Mouse (Mus musculus): ENCODE results near the gene Ccdc130. TPM values are rescaled to one million over a fixed set of nuclear protein-coding genes. Genes with fewer than 3 reads are reported as not detected.

The Ccdc130 gene
- polyA plus RNA-seq, 1 experiment from 2014 or later, result 23.3 TPM

- Histone ChIP-seq H3K9me3 (ENCODE audit: control insufficient read depth, low read length) (no peaks in the 10 kb centered on the region), H3K27ac (ENCODE audit: low read depth, low read length) (no peak overlapping the region), H3K9ac (ENCODE audit: low read length) (no peak overlapping the region), H3K4me2 (no peak overlapping the region), H3K27me3 (ENCODE audit: control insufficient read depth, insufficient read depth, low read length) (no peaks in the 10 kb centered on the region), H3K4me3 (ENCODE audit: low read depth, low read length) (no peak overlapping the region), H3K36me3 (ENCODE audit: control insufficient read depth, insufficient read depth, low read length) (peaks cover 25% of the 10 kb centered on the region), H3K4me1 (ENCODE audit: control insufficient read depth, insufficient read depth, low read length) (peaks cover 9% of the 10 kb centered on the region)
- DNase-seq (ENCODE audit: low spot score, missing footprints), result no peak
- no peak for ATAC-seq (ENCODE audit: low FRiP score)
- 73% methylated on average over 17 of the region's 17 CpGs for WGBS
Observed at GRCm38 (mm10) chr8:84230735-84231134, 39.4 kb downstream of the Ccdc130 start.

DNA sequence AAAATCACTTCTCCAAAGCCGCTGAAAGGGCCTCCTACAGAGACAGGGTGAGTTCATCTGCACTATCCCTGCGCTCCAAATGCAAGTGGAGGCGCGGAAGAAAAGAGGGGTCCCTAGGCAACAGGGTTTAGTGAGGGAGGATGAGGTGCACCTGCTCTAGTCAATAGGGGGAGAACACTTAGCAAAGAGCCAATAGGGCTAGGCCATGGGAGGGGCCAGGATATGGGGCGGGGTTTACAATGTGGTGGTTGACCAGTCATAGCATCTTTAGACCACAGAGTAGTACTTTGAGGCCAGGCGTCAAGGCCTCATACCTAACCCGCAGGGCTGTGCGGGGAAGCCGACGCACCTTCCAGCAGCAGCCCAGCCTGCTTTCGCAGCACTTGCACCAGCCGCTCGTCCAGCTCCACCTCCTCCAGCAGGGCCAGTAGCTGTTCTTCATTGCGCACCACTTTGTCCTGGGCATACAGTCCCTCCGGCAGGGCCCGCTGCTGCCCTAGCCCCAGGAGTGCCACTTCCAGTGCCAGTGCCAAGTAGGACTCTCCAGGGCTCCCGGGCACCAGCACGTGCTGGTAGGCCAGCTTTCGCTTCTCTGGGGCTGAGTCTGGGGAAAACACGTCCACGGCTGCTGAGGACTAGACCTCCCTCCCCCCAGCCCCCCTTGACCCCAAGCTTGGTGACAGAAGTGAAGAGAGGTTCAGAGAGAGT, 46.7 kb downstream of the Ccdc130 start:
- ATAC-seq (ENCODE audit: low FRiP score) (no peak), DNase-seq (ENCODE audit: low spot score, missing footprints) (no peak)
- Histone ChIP-seq H3K9me3 (ENCODE audit: control insufficient read depth, low read length) (no peaks in the 10 kb centered on the region), H3K4me1 (ENCODE audit: control insufficient read depth, insufficient read depth, low read length) (no peaks in the 10 kb centered on the region), H3K4me3 (ENCODE audit: low read depth, low read length) (no peak overlapping the region), H3K36me3 (ENCODE audit: control insufficient read depth, insufficient read depth, low read length) (peaks cover 36% of the 10 kb centered on the region), H3K9ac (ENCODE audit: low read length) (no peak overlapping the region), H3K27me3 (ENCODE audit: control insufficient read depth, insufficient read depth, low read length) (no peaks in the 10 kb centered on the region), H3K27ac (ENCODE audit: low read depth, low read length) (no peak overlapping the region), H3K4me2 (no peak overlapping the region)
- 77% methylated on average over 21 of the region's 21 CpGs for WGBS

DNA sequence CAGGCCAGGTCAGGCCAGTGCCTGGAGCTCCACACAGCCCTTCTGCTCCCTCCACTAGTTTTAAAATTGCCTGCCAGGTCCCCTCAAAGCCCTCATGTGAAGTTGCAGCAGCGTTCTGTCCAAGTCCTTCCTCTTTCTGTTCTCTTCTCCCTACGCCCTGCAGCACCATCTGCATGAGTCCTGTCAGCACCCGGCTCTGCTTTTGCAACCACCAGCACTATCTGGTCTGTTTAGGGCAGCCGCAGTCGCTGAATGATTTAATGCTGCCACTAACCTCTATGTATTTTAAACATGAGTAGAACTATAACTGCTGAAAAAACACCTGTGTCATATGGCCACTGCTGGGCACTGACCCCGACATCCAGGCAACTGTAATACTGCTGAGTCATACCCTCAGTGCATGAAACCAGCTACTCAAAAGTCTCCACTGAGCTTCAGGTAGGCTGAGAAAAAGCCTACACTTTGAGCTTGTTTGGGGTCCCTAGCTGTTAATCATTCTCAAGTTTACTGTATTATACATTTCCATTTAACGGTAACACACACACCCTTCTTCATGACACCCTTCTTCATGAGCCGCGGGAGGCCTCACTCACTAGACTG, 47.5 kb downstream of the Ccdc130 start:
- Histone ChIP-seq H3K9me3 (ENCODE audit: control insufficient read depth, low read length) (no peaks in the 10 kb centered on the region), H3K4me3 (ENCODE audit: low read depth, low read length) (no peak overlapping the region), H3K36me3 (ENCODE audit: control insufficient read depth, insufficient read depth, low read length) (peaks cover 33% of the 10 kb centered on the region), H3K27ac (ENCODE audit: low read depth, low read length) (no peak overlapping the region), H3K9ac (ENCODE audit: low read length) (no peak overlapping the region), H3K4me1 (ENCODE audit: control insufficient read depth, insufficient read depth, low read length) (no peaks in the 10 kb centered on the region), H3K4me2 (no peak overlapping the region), H3K27me3 (ENCODE audit: control insufficient read depth, insufficient read depth, low read length) (no peaks in the 10 kb centered on the region)
- DNase-seq (ENCODE audit: low spot score, missing footprints) (no peak), ATAC-seq (ENCODE audit: low FRiP score) (no peak)
- 95% methylated on average over 9 of the region's 9 CpGs for WGBS

- H3K4me2 ChIP-seq, result no peak overlapping the region
- H3K9me3 ChIP-seq (ENCODE audit: control insufficient read depth, low read length), result no peaks in the 10 kb centered on the region
- ATAC-seq (ENCODE audit: low FRiP score) (no peak), DNase-seq (ENCODE audit: low spot score, missing footprints) (no peak)
- H3K27me3 ChIP-seq (ENCODE audit: control insufficient read depth, insufficient read depth, low read length), result no peaks in the 10 kb centered on the region
- no peaks in the 10 kb centered on the region for H3K4me1 ChIP-seq (ENCODE audit: control insufficient read depth, insufficient read depth, low read length)
- peaks cover 32% of the 10 kb centered on the region for H3K36me3 ChIP-seq (ENCODE audit: control insufficient read depth, insufficient read depth, low read length)
- no peak overlapping the region for H3K27ac ChIP-seq (ENCODE audit: low read depth, low read length)
- WGBS, result 88% methylated on average over 7 of the region's 7 CpGs
- H3K4me3 ChIP-seq (ENCODE audit: low read depth, low read length), result no peak overlapping the region
- H3K9ac ChIP-seq (ENCODE audit: low read length), result no peak overlapping the region
Observed at GRCm38 (mm10) chr8:84220105-84220504, 50.1 kb downstream of the Ccdc130 start.

- Histone ChIP-seq H3K27ac (ENCODE audit: low read depth, low read length) (no peak overlapping the region), H3K4me2 (no peak overlapping the region), H3K36me3 (ENCODE audit: control insufficient read depth, insufficient read depth, low read length) (peaks cover 33% of the 10 kb centered on the region), H3K4me1 (ENCODE audit: control insufficient read depth, insufficient read depth, low read length) (no peaks in the 10 kb centered on the region), H3K9me3 (ENCODE audit: control insufficient read depth, low read length) (no peaks in the 10 kb centered on the region), H3K4me3 (ENCODE audit: low read depth, low read length) (no peak overlapping the region), H3K27me3 (ENCODE audit: control insufficient read depth, insufficient read depth, low read length) (no peaks in the 10 kb centered on the region), H3K9ac (ENCODE audit: low read length) (no peak overlapping the region)
- ATAC-seq (ENCODE audit: low FRiP score) (no peak), DNase-seq (ENCODE audit: low spot score, missing footprints) (no peak)
- WGBS, result 87% methylated on average over 5 of the region's 5 CpGs
Observed at GRCm38 (mm10) chr8:84218143-84218542, 52.0 kb downstream of the Ccdc130 start.

DNA sequence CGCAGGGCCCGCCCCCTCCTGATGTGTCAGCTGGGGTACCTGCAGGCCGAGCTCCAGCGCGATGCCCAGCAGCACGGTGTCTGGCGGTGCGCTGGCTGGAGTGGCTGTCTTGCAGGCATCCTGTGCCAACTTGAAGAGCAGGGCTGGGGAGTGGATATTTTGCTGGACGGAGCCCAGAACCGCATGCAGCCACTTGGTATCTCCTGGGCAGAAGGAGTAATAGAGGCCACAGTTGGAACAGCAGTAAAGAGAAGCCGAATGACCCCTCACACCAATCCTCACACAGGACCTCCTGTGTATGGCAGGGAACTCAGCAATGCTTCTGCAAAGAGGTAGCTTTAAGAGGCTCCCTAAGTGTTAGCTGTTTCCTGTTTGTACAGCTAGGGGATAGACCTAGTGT, 53.0 kb downstream of the Ccdc130 start:
- Histone ChIP-seq H3K27me3 (ENCODE audit: control insufficient read depth, insufficient read depth, low read length) (no peaks in the 10 kb centered on the region), H3K27ac (ENCODE audit: low read depth, low read length) (no peak overlapping the region), H3K9me3 (ENCODE audit: control insufficient read depth, low read length) (no peaks in the 10 kb centered on the region), H3K4me1 (ENCODE audit: control insufficient read depth, insufficient read depth, low read length) (no peaks in the 10 kb centered on the region), H3K4me2 (no peak overlapping the region), H3K4me3 (ENCODE audit: low read depth, low read length) (no peak overlapping the region), H3K36me3 (ENCODE audit: control insufficient read depth, insufficient read depth, low read length) (peaks cover 26% of the 10 kb centered on the region), H3K9ac (ENCODE audit: low read length) (no peak overlapping the region)
- ATAC-seq (ENCODE audit: low FRiP score) (no peak), DNase-seq (ENCODE audit: low spot score, missing footprints) (peak; percentile 66)
- 94% methylated on average over 11 of the region's 11 CpGs for WGBS

DNA sequence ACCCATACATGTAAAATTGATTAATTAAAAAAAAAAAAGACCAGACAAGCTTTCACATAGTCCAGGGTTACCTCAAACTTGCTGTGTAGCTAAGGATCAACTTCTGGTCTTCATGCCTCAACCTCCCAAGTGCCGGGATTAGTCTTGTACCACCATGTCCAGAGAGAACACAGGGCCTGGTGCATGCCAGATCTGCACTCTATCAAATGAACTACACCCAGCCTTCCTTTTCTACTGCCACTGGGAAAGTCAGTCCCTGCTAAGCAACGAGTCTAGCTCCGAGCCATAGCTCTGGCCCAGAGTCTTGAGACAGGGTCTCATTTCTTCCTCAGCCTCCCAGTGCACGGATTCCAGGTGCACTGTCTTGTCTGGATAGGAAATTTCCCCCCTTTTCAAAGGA, 56.9 kb downstream of the Ccdc130 start:
- DNase-seq (ENCODE audit: low spot score, missing footprints), result no peak
- 90% methylated on average over 4 of the region's 4 CpGs for WGBS
- H3K36me3 ChIP-seq (ENCODE audit: control insufficient read depth, insufficient read depth, low read length), result peaks cover 17% of the 10 kb centered on the region

DNA sequence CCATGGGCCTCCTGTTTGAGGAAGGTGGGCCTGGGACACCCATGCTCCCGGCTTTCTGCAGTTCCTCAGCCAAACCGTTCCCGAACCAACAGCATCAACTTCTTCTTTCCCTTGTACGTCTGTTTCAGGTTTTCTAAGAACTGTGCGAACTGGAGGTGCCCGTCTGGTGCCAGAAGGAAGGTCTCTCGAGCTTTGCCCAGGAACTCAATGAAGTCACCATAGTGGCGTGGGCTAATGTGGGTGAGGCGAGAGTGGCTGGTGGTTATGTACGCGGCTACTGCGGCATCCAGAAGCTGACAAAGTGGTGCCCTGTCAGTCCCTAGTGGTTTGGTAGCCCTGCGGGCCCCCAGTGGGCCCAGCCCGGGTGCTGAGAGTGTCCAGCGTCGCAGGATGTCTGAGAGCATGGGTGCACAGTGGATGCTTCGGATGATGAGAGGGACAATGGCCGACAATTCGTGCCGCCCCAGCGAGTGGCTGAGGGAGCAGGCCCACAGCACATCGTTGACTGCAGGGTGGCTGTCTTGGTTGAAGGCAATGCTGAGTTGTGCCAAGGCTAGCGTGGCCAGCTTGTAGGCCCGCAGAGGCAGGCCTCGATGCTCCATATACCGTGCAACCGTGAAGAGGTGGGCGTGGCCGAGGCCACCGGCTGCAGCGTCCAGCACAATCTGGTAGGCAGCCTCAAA, 58.2 kb downstream of the Ccdc130 start:
- Histone ChIP-seq H3K4me2 (no peak overlapping the region), H3K27me3 (ENCODE audit: control insufficient read depth, insufficient read depth, low read length) (no peaks in the 10 kb centered on the region), H3K9ac (ENCODE audit: low read length) (no peak overlapping the region), H3K4me3 (ENCODE audit: low read depth, low read length) (no peak overlapping the region), H3K4me1 (ENCODE audit: control insufficient read depth, insufficient read depth, low read length) (peaks cover 4% of the 10 kb centered on the region; the same call in 1 of the 2 replicates), H3K9me3 (ENCODE audit: control insufficient read depth, low read length) (no peaks in the 10 kb centered on the region), H3K36me3 (ENCODE audit: control insufficient read depth, insufficient read depth, low read length) (peaks cover 17% of the 10 kb centered on the region), H3K27ac (ENCODE audit: low read depth, low read length) (no peak overlapping the region)
- 95% methylated on average over 31 of the region's 31 CpGs for WGBS
- DNase-seq (ENCODE audit: low spot score, missing footprints), result no peak
- no peak for ATAC-seq (ENCODE audit: low FRiP score)

More for the DNA sequence above, 56.9 kb downstream of the Ccdc130 start:
- Histone ChIP-seq H3K9ac (ENCODE audit: low read length) (no peak overlapping the region), H3K4me3 (ENCODE audit: low read depth, low read length) (no peak overlapping the region), H3K4me2 (no peak overlapping the region), H3K9me3 (ENCODE audit: control insufficient read depth, low read length) (no peaks in the 10 kb centered on the region), H3K4me1 (ENCODE audit: control insufficient read depth, insufficient read depth, low read length) (peaks cover 4% of the 10 kb centered on the region; the same call in 1 of the 2 replicates), H3K27me3 (ENCODE audit: control insufficient read depth, insufficient read depth, low read length) (no peaks in the 10 kb centered on the region), H3K27ac (ENCODE audit: low read depth, low read length) (no peak overlapping the region)
- ATAC-seq (ENCODE audit: low FRiP score), result no peak

GRCm38 (mm10) chr8:84211202-84211601, 59.0 kb downstream of the Ccdc130 start:
- Histone ChIP-seq H3K27me3 (ENCODE audit: control insufficient read depth, insufficient read depth, low read length) (no peaks in the 10 kb centered on the region), H3K4me3 (ENCODE audit: low read depth, low read length) (no peak overlapping the region), H3K27ac (ENCODE audit: low read depth, low read length) (no peak overlapping the region), H3K36me3 (ENCODE audit: control insufficient read depth, insufficient read depth, low read length) (peaks cover 17% of the 10 kb centered on the region), H3K4me2 (no peak overlapping the region), H3K9me3 (ENCODE audit: control insufficient read depth, low read length) (no peaks in the 10 kb centered on the region), H3K9ac (ENCODE audit: low read length) (no peak overlapping the region), H3K4me1 (ENCODE audit: control insufficient read depth, insufficient read depth, low read length) (peaks cover 4% of the 10 kb centered on the region; the same call in 1 of the 2 replicates)
- 98% methylated on average over 3 of the region's 3 CpGs for WGBS
- DNase-seq (ENCODE audit: low spot score, missing footprints) (no peak), ATAC-seq (ENCODE audit: low FRiP score) (no peak)

All from midbrain, embryonic 11.5 days (tissue).